Mouse (Mus musculus) ES-E14 (cell line): Measurements from ENCODE around the gene Emc8. TPM values are rescaled to one million over a fixed set of nuclear protein-coding genes. Genes with fewer than 3 reads are reported as not detected.
A peak's percentile ranks its signal among the peaks of the same experiment; 100 is the strongest.

Source experiments
- DNase-seq: peaks from one replicate; pipeline ENCODE4 v3.0.0-alpha.2; 2013; ENCODE audit warnings: low read depth, low spot score
- H3K27ac ChIP-seq: 2 replicates; pipeline ENCODE4 v1.5.1; 2012; ENCODE audit warnings: low read depth, mild to moderate bottlenecking, low read length, moderate library complexity, mixed read lengths; ENCODE audit not compliant: poor library complexity, insufficient read depth, severe bottlenecking
- H3K36me3 ChIP-seq: 2 replicates; pipeline ENCODE4 v1.6.1; 2012; ENCODE audit warnings: mild to moderate bottlenecking, low read length, moderate library complexity, mixed read lengths; ENCODE audit not compliant: control insufficient read depth, poor library complexity, insufficient read depth, severe bottlenecking
- H3K4me1 ChIP-seq, 2 experiments: fragments of 150-350 bp in 1 of 2; sonication (generic) in 1 of 2; 2 replicates each; pipeline ENCODE4 v1.6.1; 2012; ENCODE audit warnings: low read length in 2 of 2, mild to moderate bottlenecking in 1 of 2, mixed read lengths in 1 of 2; ENCODE audit not compliant: control insufficient read depth in 2 of 2, insufficient read depth in 2 of 2, poor library complexity in 1 of 2
- H3K4me3 ChIP-seq, 2 experiments: fragments of 150-350 bp in 1 of 2; sonication (generic) in 1 of 2; 2 replicates each; pipeline ENCODE4 v1.5.1; 2012; ENCODE audit warnings: low read length in 2 of 2, low read depth in 1 of 2, mild to moderate bottlenecking in 1 of 2, mixed read lengths in 1 of 2; ENCODE audit not compliant: insufficient read depth in 1 of 2, poor library complexity in 1 of 2, severe bottlenecking in 1 of 2
- H3K9ac ChIP-seq: 2 replicates; pipeline ENCODE4 v1.6.1; 2012; ENCODE audit warnings: low read depth, mild to moderate bottlenecking, low read length, mixed read lengths; ENCODE audit not compliant: poor library complexity, insufficient read depth, severe bottlenecking
- H3K9me3 ChIP-seq: fragments of 150-350 bp; sonication (generic); 2 replicates; pipeline ENCODE4 v1.6.1; 2012; ENCODE audit warnings: low read depth, mild to moderate bottlenecking, low read length; ENCODE audit not compliant: control insufficient read depth, insufficient read depth
- CHD2 ChIP-seq: IDR thresholded peaks from 2 replicates; pipeline ENCODE4 v1.6.1; 2014; ENCODE audit warnings: mild to moderate bottlenecking, low read depth, low read length, inconsistent platforms
- HCFC1 ChIP-seq: IDR thresholded peaks from 2 replicates; pipeline ENCODE4 v1.6.1; 2012; ENCODE audit warnings: low read length, inconsistent platforms, borderline replicate concordance; ENCODE audit not compliant: insufficient read depth
- MAFK ChIP-seq: IDR thresholded peaks from 2 replicates; pipeline ENCODE4 v1.6.1; 2014; ENCODE audit warnings: mild to moderate bottlenecking, low read depth, low read length, inconsistent platforms; ENCODE audit not compliant: insufficient read depth
- ZC3H11A ChIP-seq: IDR thresholded peaks from 2 replicates; pipeline ENCODE4 v1.6.1; 2012; ENCODE audit warnings: low read depth, mild to moderate bottlenecking, inconsistent platforms, low read length, borderline replicate concordance
- ZNF384 ChIP-seq: IDR thresholded peaks from 2 replicates; pipeline ENCODE4 v1.6.1; 2012; ENCODE audit warnings: low read depth, low read length, inconsistent platforms
- in situ Hi-C, 2 experiments: fragments of 600-800 bp; cut with MboI; formaldehyde crosslinking; loops; one replicate each; pipeline ENCODE4 v1.15.1; 2025; ENCODE audit warnings: low sequenced_read_pairs in 2 of 2, inconsistent platforms in 1 of 2; ENCODE audit not compliant: unreplicated experiment in 2 of 2
- total RNA-seq: library from RNA; depleted of rRNA; stranded (reverse); fragments of 300-350 nt; gene quantifications from 2 replicates; pipeline ENCODE4 v1.2.3, GENCODE M21; 2012

The Emc8 gene
- total RNA-seq, 1 experiment = 332 TPM

DNA sequence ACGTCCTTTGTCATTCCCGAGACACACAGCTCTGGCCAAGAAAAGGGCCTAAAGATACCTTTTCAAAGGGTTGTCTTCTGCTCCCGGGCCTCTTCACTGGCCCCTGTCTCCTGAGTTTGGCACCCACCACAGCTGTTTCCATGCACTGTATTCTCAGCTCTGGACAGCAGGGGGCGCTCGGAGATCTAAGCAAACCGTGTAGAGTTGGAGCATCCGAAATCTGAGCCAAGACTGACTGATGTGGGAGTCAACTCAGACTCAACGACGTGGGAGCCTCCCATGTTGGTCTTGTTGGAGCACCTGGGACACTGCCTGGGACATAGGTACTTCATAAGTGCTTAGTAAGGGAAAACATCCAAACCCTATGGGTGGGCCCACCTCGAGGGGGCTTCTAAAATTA, 10.1 kb upstream of the Emc8 start:
- Histone ChIP-seq H3K36me3 (peaks cover 8% of the 10 kb centered on the region), H3K27ac (no peak overlapping the region), H3K9ac (no peak overlapping the region), H3K4me1 (no peaks in the 10 kb centered on the region; a peak in 1 of 4 replicates), H3K9me3 (no peaks in the 10 kb centered on the region), H3K4me3 (no peak overlapping the region)
- in situ Hi-C loops = loop anchor here in 1 of 2 experiments (25.0 kb wide), 1 partner anchor 109 kb away; no protein-coding TSS in a partner anchor
- DNase-seq = peak; percentile 91
- TF ChIP-seq ZC3H11A (peak; percentile 41; the same call in 1 of the 2 replicates), MAFK (no peak), HCFC1 (no peak)

DNA sequence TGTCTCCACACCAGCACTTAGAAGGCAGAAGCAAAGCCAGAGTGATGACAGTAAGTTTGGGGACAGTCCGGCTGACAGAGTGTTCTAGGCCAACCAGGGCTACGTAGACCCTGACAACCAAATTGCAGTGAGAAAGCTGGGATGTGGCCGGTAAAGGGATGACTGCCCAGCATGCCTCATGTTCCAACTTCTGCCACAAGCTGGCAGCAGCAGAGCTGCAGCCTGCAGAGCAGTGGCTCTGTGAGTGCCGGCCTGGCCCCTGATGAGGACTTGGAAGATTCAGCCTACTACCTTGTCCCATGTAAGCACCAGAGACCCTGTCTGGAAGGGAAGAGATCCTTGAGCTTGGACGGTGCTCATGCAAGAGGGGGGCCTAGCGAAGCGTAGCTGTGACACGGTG, 7.3 kb upstream of the Emc8 start:
- TF ChIP-seq ZC3H11A (no peak), MAFK (no peak), HCFC1 (no peak), CHD2 (no peak), ZNF384 (no peak)
- H3K4me1 ChIP-seq = peaks cover 0 to 12% of the 10 kb centered on the region in 2 experiments; a peak in 2 of 4 replicates
- H3K9ac ChIP-seq = no peak overlapping the region
- in situ Hi-C loops = loop anchor here in 1 of 2 experiments (25.0 kb wide), 1 partner anchor 112 kb away; no protein-coding TSS in a partner anchor
- H3K36me3 ChIP-seq = peaks cover 29% of the 10 kb centered on the region
- no peak overlapping the region for H3K4me3 ChIP-seq
- H3K9me3 ChIP-seq = no peaks in the 10 kb centered on the region
- no peak overlapping the region for H3K27ac ChIP-seq
- DNase-seq = no peak

DNA sequence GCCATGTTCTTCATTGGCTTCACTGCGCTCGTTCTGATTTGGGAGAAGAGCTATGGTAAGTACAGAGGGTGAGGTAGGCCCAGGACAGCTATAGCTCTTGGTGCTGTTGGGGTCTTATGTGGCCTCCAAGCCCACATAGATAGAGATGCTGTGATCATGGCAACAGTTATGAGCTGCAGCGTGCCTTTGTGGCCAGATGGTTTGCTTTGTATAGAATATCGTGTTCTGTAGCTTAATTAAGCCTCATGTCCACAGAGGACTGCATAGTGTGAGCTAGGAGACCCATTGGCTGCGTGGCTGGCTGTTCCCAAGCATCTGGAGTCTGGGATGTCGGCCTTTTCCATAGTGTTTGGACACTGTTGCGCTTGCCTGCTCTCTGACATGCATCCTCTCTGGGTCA, 4.9 kb upstream of the Emc8 start:
- Histone ChIP-seq H3K4me1 (peaks cover 0 to 12% of the 10 kb centered on the region in 2 experiments; a peak in 2 of 4 replicates), H3K9me3 (no peaks in the 10 kb centered on the region), H3K27ac (no peak overlapping the region), H3K36me3 (peaks cover 39% of the 10 kb centered on the region), H3K9ac (no peak overlapping the region), H3K4me3 (no peak overlapping the region)
- no peak for TF ChIP-seq HCFC1
- no peak for TF ChIP-seq MAFK
- TF ChIP-seq CHD2 = no peak
- no peak for TF ChIP-seq ZNF384
- no peak for TF ChIP-seq ZC3H11A
- in situ Hi-C loops = no loop called here
- no peak for DNase-seq

DNA sequence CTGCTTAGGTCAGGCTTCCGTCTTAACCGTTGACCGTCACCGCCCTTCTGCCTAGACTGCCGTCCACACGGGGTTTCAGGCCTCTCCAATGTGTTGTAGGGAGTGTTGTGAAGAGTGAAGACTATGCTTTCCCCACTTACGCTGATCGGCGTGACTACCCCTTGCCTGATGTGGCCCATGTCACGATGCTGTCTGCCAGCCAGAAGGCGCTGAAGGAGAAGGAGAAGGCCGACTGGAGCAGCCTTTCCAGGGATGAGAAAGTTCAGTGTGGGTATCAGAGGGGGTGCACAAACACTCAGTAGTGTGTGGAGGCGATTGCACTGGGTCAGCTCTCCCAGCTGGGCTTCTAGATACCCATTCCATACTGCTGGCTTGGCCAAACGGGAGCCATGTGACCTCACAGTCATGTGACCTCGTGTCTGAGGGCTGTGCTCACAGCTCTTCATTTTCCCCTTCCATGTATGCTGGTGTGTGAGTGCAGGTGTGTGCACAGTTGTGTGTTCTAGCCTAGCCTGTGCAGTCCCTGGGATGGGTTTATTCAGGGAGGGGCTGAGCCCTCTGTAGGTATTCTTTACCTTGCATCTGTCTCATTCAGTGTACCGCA, 4.4 kb upstream of the Emc8 start:
- Histone ChIP-seq H3K9me3 (no peaks in the 10 kb centered on the region), H3K4me3 (peak overlapping the region in 1 of 2 experiments; percentile 0; a peak in 1 of 4 replicates), H3K27ac (peak overlapping the region; percentile 72; the same call in 1 of the 2 replicates), H3K36me3 (peaks cover 39% of the 10 kb centered on the region), H3K4me1 (peaks cover 0 to 12% of the 10 kb centered on the region in 2 experiments; a peak in 2 of 4 replicates), H3K9ac (0 out of 2 replicates have a peak overlapping the region, but pooled peaks have one; percentile 8)
- DNase-seq = no peak
- in situ Hi-C loops = no loop called here
- TF ChIP-seq MAFK (no peak), ZNF384 (no peak), HCFC1 (no peak), ZC3H11A (no peak)
